Comparison of ENCODE assay signal across 13 mouse cellular contexts in genomic region chr15:11177448-11177847, GRCm38 (mm10).
A peak's percentile ranks its signal among the peaks of the same experiment; 100 is the strongest.
DNase-seq lines count a peak whose midpoint lies in the region; ATAC-seq lines count a peak whose summit lies in the region.
"Had no signal": no experiment of that assay in that cellular context is flagged by ENCODE, and none has a peak within 500 bp of the region (broad histone marks: within the 10 kb centered on the region; RNA-seq: fewer than 3 reads in every experiment).

No protein-coding gene starts in this region.

- no peak overlapping the region for H3K27ac ChIP-seq in forebrain, embryonic 11.5 days (ENCODE audit: low read depth, low read length)
- H3K27ac ChIP-seq in forebrain, embryonic 16.5 days (ENCODE audit: low read length): no peak overlapping the region
- no peak overlapping the region for H3K27ac ChIP-seq in forebrain, embryonic 13.5 days
- H3K27ac ChIP-seq in neural tube, embryonic 15.5 days (replicated peaks): no peak overlapping the region

- H3K4me2 ChIP-seq in forebrain, embryonic 11.5 days (ENCODE audit: low read depth, low read length, severe bottlenecking): no peak overlapping the region
- no peak overlapping the region for H3K4me2 ChIP-seq in forebrain, embryonic 16.5 days (ENCODE audit: low read length)
- no peak overlapping the region for H3K4me2 ChIP-seq in forebrain, embryonic 13.5 days
- no peak overlapping the region for H3K4me2 ChIP-seq in neural tube, embryonic 15.5 days

- no peaks in the 10 kb centered on the region for H3K36me3 ChIP-seq in forebrain, embryonic 11.5 days (ENCODE audit: control insufficient read depth, insufficient read depth, low read length)
- H3K36me3 ChIP-seq in forebrain, embryonic 16.5 days (ENCODE audit: control insufficient read depth, insufficient read depth): no peaks in the 10 kb centered on the region
- H3K36me3 ChIP-seq in forebrain, embryonic 13.5 days (ENCODE audit: poor library complexity, severe bottlenecking): no peaks in the 10 kb centered on the region
- H3K36me3 ChIP-seq in neural tube, embryonic 15.5 days: no peaks in the 10 kb centered on the region

- ATAC-seq in forebrain, embryonic 11.5 days (replicated peaks; ENCODE audit: low FRiP score): peak; percentile 75
- ATAC-seq in forebrain, embryonic 16.5 days: no peak
- ATAC-seq in forebrain, embryonic 13.5 days: peak; percentile 59; the same call in 1 of the 2 replicates
- peak; percentile 52; the same call in 1 of the 2 replicates for ATAC-seq in neural tube, embryonic 15.5 days (ENCODE audit: low FRiP score)
- no peak for ATAC-seq in cerebellum, adult (ENCODE audit: insufficient number of reproducible peaks, low FRiP score, low TSS enrichment)

- 30% methylated on average over 9 of the region's 9 CpGs for WGBS in forebrain, embryonic 11.5 days
- 33% methylated on average over 9 of the region's 9 CpGs for WGBS in forebrain, embryonic 16.5 days
- 30% methylated on average over 9 of the region's 9 CpGs for WGBS in forebrain, embryonic 13.5 days
- WGBS in neural tube, embryonic 15.5 days: 48% methylated on average over 9 of the region's 9 CpGs

- no peak overlapping the region for H3K4me3 ChIP-seq in forebrain, embryonic 11.5 days (ENCODE audit: low read depth, low read length)
- no peak overlapping the region for H3K4me3 ChIP-seq in forebrain, embryonic 16.5 days (replicated peaks; ENCODE audit: low read length)
- H3K4me3 ChIP-seq in forebrain, embryonic 13.5 days: no peak overlapping the region
- H3K4me3 ChIP-seq in neural tube, embryonic 15.5 days (replicated peaks): no peak overlapping the region

- no peaks in the 10 kb centered on the region for H3K27me3 ChIP-seq in forebrain, embryonic 11.5 days (ENCODE audit: control insufficient read depth, insufficient read depth, low read length)
- no peaks in the 10 kb centered on the region for H3K27me3 ChIP-seq in forebrain, embryonic 16.5 days (replicated peaks; ENCODE audit: control insufficient read depth, insufficient read depth, low read length)
- no peaks in the 10 kb centered on the region for H3K27me3 ChIP-seq in forebrain, embryonic 13.5 days
- no peaks in the 10 kb centered on the region for H3K27me3 ChIP-seq in neural tube, embryonic 15.5 days (replicated peaks)

- H3K9ac ChIP-seq in forebrain, embryonic 11.5 days (ENCODE audit: low read length): no peak overlapping the region
- no peak overlapping the region for H3K9ac ChIP-seq in forebrain, embryonic 16.5 days (replicated peaks; ENCODE audit: low read depth, low read length)
- H3K9ac ChIP-seq in forebrain, embryonic 13.5 days: no peak overlapping the region
- H3K9ac ChIP-seq in neural tube, embryonic 15.5 days (replicated peaks): no peak overlapping the region

- H3K4me1 ChIP-seq in forebrain, embryonic 11.5 days (replicated peaks; ENCODE audit: control insufficient read depth, insufficient read depth, low read length): no peaks in the 10 kb centered on the region; the same call in 1 of the 2 replicates
- 0 out of 2 replicates have a peak, but pooled peaks cover 2% of the 10 kb centered on the region for H3K4me1 ChIP-seq in forebrain, embryonic 16.5 days (replicated peaks; ENCODE audit: control insufficient read depth, insufficient read depth, low read length)
- H3K4me1 ChIP-seq in forebrain, embryonic 13.5 days: peaks cover 3% of the 10 kb centered on the region; the same call in 1 of the 2 replicates
- peaks cover 13% of the 10 kb centered on the region; the same call in 1 of the 2 replicates for H3K4me1 ChIP-seq in neural tube, embryonic 15.5 days

- H3K9me3 ChIP-seq in forebrain, embryonic 11.5 days (ENCODE audit: control insufficient read depth, low read length): no peaks in the 10 kb centered on the region
- H3K9me3 ChIP-seq in forebrain, embryonic 16.5 days (ENCODE audit: control insufficient read depth, low read length): no peaks in the 10 kb centered on the region
- no peaks in the 10 kb centered on the region for H3K9me3 ChIP-seq in forebrain, embryonic 13.5 days (replicated peaks)
- H3K9me3 ChIP-seq in neural tube, embryonic 15.5 days (replicated peaks): no peaks in the 10 kb centered on the region

- DNase-seq in forebrain, embryonic 11.5 days (ENCODE audit: low spot score): no peak
- DNase-seq in mesoderm, embryonic 11.5 days (ENCODE audit: low read depth, low spot score): peak; percentile 47
- no peak for DNase-seq in urinary bladder, postnatal 36 days (ENCODE audit: low spot score in 2 of 2)
- DNase-seq in cerebellum, adult 11 months: no peak
- DNase-seq: cerebellum, postnatal 14 days; heart, postnatal 4 days; kidney, adult 8-10 months; layer of hippocampus, adult 9-11 months; spleen, adult 18-20 months had no signal

Comparison
In these comparisons a context has a peak if more than half of its experiments do, and no peak if none do; other contexts are left out.
1. ATAC-seq: peak in forebrain, embryonic 11.5 days (single experiment), forebrain, embryonic 13.5 days (single experiment) and neural tube, embryonic 15.5 days (single experiment); none in forebrain, embryonic 16.5 days (single experiment) and cerebellum, adult (single experiment).